Mouse (Mus musculus) kidney, embryonic 16.5 days (tissue): Measurements from ENCODE around the gene Gpbar1. TPM values are rescaled to one million over a fixed set of nuclear protein-coding genes. Genes with fewer than 3 reads are reported as not detected.
A peak's percentile ranks its signal among the peaks of the same experiment; 100 is the strongest.

Source experiments
- ATAC-seq: fragments of 200-750 bp; cut with Nextera tagmentation; 2 replicates; pipeline ENCODE4 v1.8.0; 2017; ENCODE audit warnings: moderate TSS enrichment; ENCODE audit not compliant: low FRiP score, low TSS enrichment
- H3K27ac ChIP-seq: fragments of 300-500 bp; sonication (generic); 2 replicates; pipeline ENCODE4 v1.5.1; 2014; ENCODE audit warnings: low read length
- H3K27me3 ChIP-seq: fragments of 300-500 bp; sonication (generic); 2 replicates; pipeline ENCODE4 v1.6.1; 2014; ENCODE audit warnings: low read length, control low read depth, mixed read lengths; ENCODE audit not compliant: insufficient read depth
- H3K36me3 ChIP-seq: fragments of 300-500 bp; sonication (generic); 2 replicates; pipeline ENCODE4 v1.6.1; 2014; ENCODE audit warnings: low read length, control low read depth, mixed read lengths; ENCODE audit not compliant: insufficient read depth
- H3K4me1 ChIP-seq: fragments of 300-500 bp; sonication (generic); 2 replicates; pipeline ENCODE4 v1.6.1; 2014; ENCODE audit warnings: low read length, control low read depth, mixed read lengths; ENCODE audit not compliant: insufficient read depth
- H3K4me2 ChIP-seq: fragments of 300-500 bp; sonication (generic); replicated peaks from 2 replicates; pipeline ENCODE4 v1.6.1; 2014; ENCODE audit warnings: low read depth, low read length
- H3K4me3 ChIP-seq: fragments of 300-500 bp; sonication (generic); 2 replicates; pipeline ENCODE4 v1.5.1; 2014; ENCODE audit warnings: mild to moderate bottlenecking, low read length
- H3K9ac ChIP-seq: fragments of 300-500 bp; sonication (generic); replicated peaks from 2 replicates; pipeline ENCODE4 v1.6.1; 2014; ENCODE audit warnings: low read length
- H3K9me3 ChIP-seq: fragments of 300-500 bp; sonication (generic); 2 replicates; pipeline ENCODE4 v1.6.1; 2016; ENCODE audit warnings: low read length, control low read depth
- WGBS: fragments of 180-500 bp; shearing (Covaris S2); extraction: QIAGEN DNeasy Blood & Tissue Kit; methylation state at CpG from one replicate; pipeline ENCODE4 v1.1.7; 2014; 5-methylcytosine and 5-hydroxymethylcytosine counted together
- polyA plus RNA-seq: library from polyadenylated mRNA; unstranded; fragments of >200 nt; fragmentation: Nextera tagmentation; extraction: Ambion mirVana; gene quantifications from 2 replicates; pipeline ENCODE4 v1.2.1, GENCODE M21; 2015

The Gpbar1 gene
- polyA plus RNA-seq, result 1.6 and 1.9 TPM in 2 replicates

DNA sequence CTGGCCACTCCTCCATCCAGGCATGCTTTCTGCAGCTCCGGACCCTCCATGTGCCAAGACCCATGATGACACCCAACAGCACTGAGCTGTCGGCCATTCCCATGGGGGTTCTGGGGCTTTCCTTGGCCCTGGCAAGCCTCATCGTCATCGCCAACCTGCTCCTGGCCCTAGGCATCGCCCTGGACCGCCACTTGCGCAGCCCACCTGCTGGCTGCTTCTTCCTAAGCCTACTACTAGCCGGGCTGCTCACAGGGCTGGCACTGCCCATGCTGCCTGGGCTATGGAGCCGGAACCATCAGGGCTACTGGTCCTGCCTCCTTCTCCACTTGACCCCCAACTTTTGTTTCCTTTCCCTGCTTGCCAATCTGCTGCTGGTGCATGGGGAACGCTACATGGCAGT lies at the start of gene Gpbar1:
TSS of gene Gpbar1 (plus strand) at position 13 of the 400 bp plus-strand sequence.
- Histone ChIP-seq H3K4me2 (no peak within 1 kb of the TSS), H3K9me3 (no peaks in the 10 kb centered on the region), H3K9ac (no peak within 1 kb of the TSS), H3K36me3 (peaks cover 50% of the 10 kb centered on the region), H3K4me3 (no peak within 1 kb of the TSS), H3K27ac (no peak within 1 kb of the TSS; the same call in 1 of the 2 replicates), H3K4me1 (peaks cover 44% of the 10 kb centered on the region), H3K27me3 (no peaks in the 10 kb centered on the region)
- ATAC-seq, result no peak
- 88% methylated on average over 10 of the region's 10 CpGs for WGBS

DNA sequence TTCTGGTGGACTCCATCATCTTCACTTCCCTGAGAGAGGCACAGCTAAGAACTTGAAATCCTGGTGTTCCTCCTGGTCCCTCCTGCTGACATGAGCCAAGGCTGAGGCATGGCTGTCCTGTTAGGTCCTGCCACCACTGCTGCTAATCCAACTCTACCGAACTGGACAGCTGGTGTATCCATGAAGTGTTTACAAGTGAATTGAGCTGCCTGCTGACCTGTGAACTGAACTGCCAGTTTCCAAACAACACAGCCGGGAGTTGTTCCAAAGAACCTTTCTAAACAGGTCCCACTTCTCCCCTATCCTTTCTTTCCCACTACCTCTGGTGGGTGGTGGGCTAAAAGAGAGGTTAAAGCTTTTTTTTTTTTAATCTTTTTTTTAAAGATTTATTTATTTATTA lies 48.4 kb upstream of the Gpbar1 start:
- H3K4me1 ChIP-seq, result no peaks in the 10 kb centered on the region
- 61% methylated on average over 2 of the region's 2 CpGs for WGBS
- no peaks in the 10 kb centered on the region for H3K9me3 ChIP-seq
- H3K27me3 ChIP-seq, result no peaks in the 10 kb centered on the region
- ATAC-seq, result no peak
- H3K4me3 ChIP-seq, result no peak overlapping the region
- no peak overlapping the region for H3K9ac ChIP-seq
- H3K27ac ChIP-seq, result no peak overlapping the region
- no peaks in the 10 kb centered on the region for H3K36me3 ChIP-seq
- no peak overlapping the region for H3K4me2 ChIP-seq

DNA sequence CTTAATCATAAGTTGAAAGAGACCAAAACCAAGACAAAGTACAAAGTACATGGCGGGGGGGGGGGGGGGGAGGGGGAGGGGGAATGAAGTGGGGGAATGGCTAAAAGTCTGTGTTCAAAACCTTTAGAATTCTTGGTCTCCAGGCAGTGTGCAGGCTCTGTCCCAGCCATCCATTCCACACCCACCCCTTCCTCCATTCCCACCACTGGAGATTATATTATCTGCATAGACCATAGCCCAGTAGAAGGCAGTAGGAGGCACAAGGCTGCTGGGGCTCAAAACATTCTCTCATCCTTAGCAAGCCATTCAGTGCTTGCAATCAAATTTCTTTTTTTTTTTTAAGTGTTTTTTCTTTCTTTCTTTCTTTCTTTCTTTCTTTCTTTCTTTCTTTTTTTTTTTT lies 47.4 kb upstream of the Gpbar1 start:
- no peak for ATAC-seq
- 40% methylated on average over 1 of the region's 1 CpGs for WGBS
- H3K9ac ChIP-seq, result no peak overlapping the region
- no peak overlapping the region for H3K4me2 ChIP-seq
- H3K27me3 ChIP-seq, result no peaks in the 10 kb centered on the region
- H3K27ac ChIP-seq, result no peak overlapping the region
- H3K9me3 ChIP-seq, result no peaks in the 10 kb centered on the region
- no peak overlapping the region for H3K4me3 ChIP-seq
- H3K36me3 ChIP-seq, result no peaks in the 10 kb centered on the region
- H3K4me1 ChIP-seq, result no peaks in the 10 kb centered on the region

DNA sequence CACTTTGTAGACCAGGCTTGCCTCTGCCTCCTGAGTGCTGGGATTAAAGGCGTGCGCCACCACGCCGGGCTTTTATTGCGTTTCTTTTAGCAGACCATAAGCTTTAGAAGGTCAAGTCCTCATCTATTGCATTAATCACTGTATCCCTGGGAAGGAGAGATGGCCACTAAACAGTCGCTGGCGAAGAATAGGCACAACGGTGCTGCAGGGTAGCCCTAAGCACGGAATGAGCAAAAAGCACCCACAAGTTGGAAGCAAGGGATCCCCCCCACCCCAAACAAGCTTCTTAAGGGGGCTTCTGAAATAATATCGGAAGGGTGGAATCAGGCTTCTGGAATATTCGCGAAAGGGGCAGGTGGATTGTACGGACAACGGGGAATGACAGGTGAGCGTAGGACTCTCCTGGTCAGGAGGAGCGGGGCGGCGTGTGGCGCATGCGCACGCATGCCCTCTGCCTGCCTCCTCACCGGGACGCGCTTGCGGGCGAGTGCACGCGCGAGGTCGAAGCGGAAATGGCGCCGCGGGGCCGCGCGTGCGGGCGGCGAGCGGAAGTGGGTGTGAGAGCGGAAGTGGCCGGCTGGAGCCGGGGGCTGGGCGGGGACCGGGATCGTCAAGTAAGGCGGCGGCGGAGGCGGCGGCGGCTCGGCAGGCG lies 42.3 kb upstream of the Gpbar1 start, which contains the start of gene Arpc2:
TSS of gene Arpc2 (plus strand) at position 147 of the 652 bp plus-strand sequence.
- H3K4me2 ChIP-seq, result peak within 1 kb of the TSS; percentile 87
- peak within 1 kb of the TSS; percentile 100 for H3K4me3 ChIP-seq
- peak within 1 kb of the TSS; percentile 92 for H3K27ac ChIP-seq
- no peaks in the 10 kb centered on the region for H3K9me3 ChIP-seq
- H3K27me3 ChIP-seq, result no peaks in the 10 kb centered on the region
- H3K4me1 ChIP-seq, result peaks cover 35% of the 10 kb centered on the region
- WGBS, result 1% methylated on average over 52 of the region's 55 CpGs
- H3K9ac ChIP-seq, result peak within 1 kb of the TSS; percentile 98
- no peaks in the 10 kb centered on the region for H3K36me3 ChIP-seq
- peak; percentile 93 for ATAC-seq

DNA sequence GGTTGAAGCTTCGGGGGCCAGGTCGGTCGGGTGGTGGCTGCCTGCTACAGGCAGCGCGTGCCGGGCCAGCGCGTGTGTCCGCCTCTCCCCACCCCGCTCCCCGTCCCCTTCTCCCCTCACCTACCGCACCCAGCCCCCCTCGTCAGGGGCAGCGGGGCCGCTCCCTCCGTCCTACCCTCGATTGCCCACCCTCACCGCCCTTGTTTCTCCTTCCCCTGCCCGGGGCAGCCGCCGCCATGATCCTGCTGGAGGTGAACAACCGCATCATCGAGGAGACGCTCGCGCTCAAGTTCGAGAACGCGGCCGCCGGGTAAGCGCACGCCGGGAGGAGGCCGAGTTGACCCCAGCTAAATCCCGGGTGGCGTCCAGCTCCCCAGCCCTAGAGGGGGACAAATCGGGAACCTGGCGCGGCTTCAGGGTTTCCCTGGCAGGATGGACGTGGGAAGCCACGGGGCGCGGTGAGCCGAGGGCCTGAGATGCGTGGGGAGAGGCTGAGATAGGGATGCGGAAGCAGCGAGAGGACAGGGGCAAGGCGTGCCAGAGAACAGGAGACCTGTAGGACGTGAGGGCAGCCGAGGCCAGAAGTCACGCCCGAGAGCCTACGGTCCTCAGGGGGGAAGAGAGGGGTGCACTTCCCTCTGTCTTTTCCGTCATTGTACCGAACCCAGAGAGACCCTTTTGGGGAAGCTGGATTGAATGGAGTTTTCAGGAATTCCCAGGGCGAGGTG lies 41.6 kb upstream of the Gpbar1 start:
- Histone ChIP-seq H3K9me3 (no peaks in the 10 kb centered on the region), H3K9ac (peak overlapping the region; percentile 98), H3K27me3 (no peaks in the 10 kb centered on the region), H3K4me1 (peaks cover 37% of the 10 kb centered on the region), H3K4me2 (peak overlapping the region; percentile 87), H3K36me3 (no peaks in the 10 kb centered on the region), H3K4me3 (peak overlapping the region; percentile 100), H3K27ac (peak overlapping the region; percentile 92)
- ATAC-seq, result peak; percentile 50
- 0% methylated on average over 50 of the region's 57 CpGs for WGBS

DNA sequence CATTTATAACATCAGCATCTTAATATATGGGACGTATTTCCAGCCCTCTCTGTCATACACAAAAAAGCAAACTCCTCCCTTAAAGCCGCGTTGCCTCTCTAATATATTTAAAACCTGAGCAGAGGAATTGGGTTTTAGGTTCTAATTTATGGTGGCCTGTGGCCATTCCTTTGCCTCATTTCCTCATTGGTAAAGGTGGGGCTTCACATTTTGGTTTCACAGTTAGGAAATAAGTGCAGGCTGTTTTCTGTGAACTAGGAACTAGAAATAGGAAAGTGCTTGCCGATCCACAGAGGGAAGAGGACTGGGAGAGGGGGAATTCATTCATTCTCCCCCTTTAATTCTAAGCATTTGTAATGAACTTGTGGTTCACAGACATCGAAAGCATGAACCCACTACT lies 40.7 kb upstream of the Gpbar1 start:
- H3K4me2 ChIP-seq, result peak overlapping the region; percentile 87
- H3K9me3 ChIP-seq, result no peaks in the 10 kb centered on the region
- 17% methylated on average over 5 of the region's 5 CpGs for WGBS
- H3K27ac ChIP-seq, result 0 out of 2 replicates have a peak overlapping the region, but pooled peaks have one; percentile 20
- H3K9ac ChIP-seq, result peak overlapping the region; percentile 98
- no peaks in the 10 kb centered on the region for H3K36me3 ChIP-seq
- no peak for ATAC-seq
- peak overlapping the region; percentile 100 for H3K4me3 ChIP-seq
- no peaks in the 10 kb centered on the region for H3K27me3 ChIP-seq
- H3K4me1 ChIP-seq, result peaks cover 37% of the 10 kb centered on the region

DNA sequence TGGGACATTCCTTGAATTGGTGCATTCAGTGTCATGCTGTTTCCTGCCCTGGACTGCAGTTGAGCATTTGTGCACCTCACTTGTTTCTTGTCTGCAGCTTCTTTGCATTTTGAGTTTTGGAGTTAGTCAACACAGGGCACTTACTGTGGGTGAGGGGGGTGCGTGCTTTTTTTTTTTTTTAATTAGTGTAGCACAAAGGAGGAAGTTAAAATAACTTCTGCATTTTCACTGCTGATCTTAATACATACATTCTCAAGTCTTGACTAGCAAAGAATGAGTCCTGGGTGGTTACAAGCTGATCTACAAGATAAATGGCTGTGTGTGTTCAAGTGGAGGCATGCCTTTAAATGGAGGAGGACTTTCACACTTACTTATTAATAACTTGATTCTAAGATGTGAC lies 40.2 kb upstream of the Gpbar1 start:
- WGBS, result 67% methylated on average over 1 of the region's 1 CpGs
- H3K9ac ChIP-seq, result peak overlapping the region; percentile 98
- H3K9me3 ChIP-seq, result no peaks in the 10 kb centered on the region
- H3K27ac ChIP-seq, result no peak overlapping the region
- no peak for ATAC-seq
- no peaks in the 10 kb centered on the region for H3K27me3 ChIP-seq
- H3K4me3 ChIP-seq, result peak overlapping the region; percentile 100
- H3K36me3 ChIP-seq, result no peaks in the 10 kb centered on the region
- H3K4me1 ChIP-seq, result peaks cover 40% of the 10 kb centered on the region
- H3K4me2 ChIP-seq, result peak overlapping the region; percentile 87

DNA sequence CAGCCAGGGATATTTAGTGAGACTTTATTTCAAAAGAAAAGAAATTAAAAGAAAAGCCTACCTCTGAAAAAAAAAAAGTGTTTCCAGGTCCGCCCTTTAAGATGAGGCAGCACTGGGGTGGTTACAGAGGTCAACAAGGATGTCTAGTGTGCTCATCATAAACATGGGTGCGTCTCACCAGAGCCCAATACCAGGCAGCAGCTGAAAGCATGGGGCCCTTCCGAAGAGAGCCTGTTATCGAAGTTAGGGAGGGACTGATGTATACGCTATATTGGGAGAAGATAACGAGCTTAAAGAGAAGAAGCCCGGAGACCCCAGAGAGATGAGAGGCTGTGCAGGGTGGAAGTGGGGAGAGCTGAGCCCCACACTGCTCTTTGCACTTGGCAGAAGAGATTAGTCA lies 39.2 kb upstream of the Gpbar1 start:
- 65% methylated on average over 7 of the region's 7 CpGs for WGBS
- H3K9me3 ChIP-seq, result no peaks in the 10 kb centered on the region
- H3K27ac ChIP-seq, result no peak overlapping the region
- peak overlapping the region; percentile 7 for H3K4me3 ChIP-seq
- H3K4me1 ChIP-seq, result peaks cover 48% of the 10 kb centered on the region
- H3K4me2 ChIP-seq, result peak overlapping the region; percentile 87
- H3K9ac ChIP-seq, result peak overlapping the region; percentile 45; the same call in 1 of the 2 replicates
- H3K27me3 ChIP-seq, result no peaks in the 10 kb centered on the region
- H3K36me3 ChIP-seq, result no peaks in the 10 kb centered on the region
- no peak for ATAC-seq

DNA sequence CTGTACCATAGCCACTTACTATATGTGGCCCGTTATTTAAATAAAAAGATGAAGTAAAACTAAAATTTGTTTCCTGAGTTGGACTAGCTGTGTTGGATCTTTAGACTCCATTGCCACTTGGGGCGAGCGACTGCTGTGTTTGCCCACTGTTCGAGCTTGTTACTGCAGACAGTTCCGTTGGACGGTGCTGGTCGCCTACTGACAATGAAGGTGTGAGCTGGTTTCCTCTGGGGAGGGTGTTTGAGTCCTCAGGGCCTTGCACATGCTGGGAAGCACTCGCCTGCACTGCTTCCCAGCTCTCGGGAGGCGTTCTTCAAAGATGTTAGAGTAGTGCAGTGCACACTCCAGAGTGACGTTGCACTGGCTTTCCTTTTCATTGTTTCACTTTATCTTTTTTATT lies 38.7 kb upstream of the Gpbar1 start:
- no peak overlapping the region for H3K27ac ChIP-seq
- no peaks in the 10 kb centered on the region for H3K9me3 ChIP-seq
- H3K4me2 ChIP-seq, result peak overlapping the region; percentile 87
- peak overlapping the region; percentile 46 for H3K9ac ChIP-seq
- ATAC-seq, result no peak
- H3K27me3 ChIP-seq, result no peaks in the 10 kb centered on the region
- H3K36me3 ChIP-seq, result no peaks in the 10 kb centered on the region
- H3K4me1 ChIP-seq, result peaks cover 49% of the 10 kb centered on the region
- peak overlapping the region; percentile 7; the same call in 1 of the 2 replicates for H3K4me3 ChIP-seq
- 52% methylated on average over 11 of the region's 11 CpGs for WGBS

DNA sequence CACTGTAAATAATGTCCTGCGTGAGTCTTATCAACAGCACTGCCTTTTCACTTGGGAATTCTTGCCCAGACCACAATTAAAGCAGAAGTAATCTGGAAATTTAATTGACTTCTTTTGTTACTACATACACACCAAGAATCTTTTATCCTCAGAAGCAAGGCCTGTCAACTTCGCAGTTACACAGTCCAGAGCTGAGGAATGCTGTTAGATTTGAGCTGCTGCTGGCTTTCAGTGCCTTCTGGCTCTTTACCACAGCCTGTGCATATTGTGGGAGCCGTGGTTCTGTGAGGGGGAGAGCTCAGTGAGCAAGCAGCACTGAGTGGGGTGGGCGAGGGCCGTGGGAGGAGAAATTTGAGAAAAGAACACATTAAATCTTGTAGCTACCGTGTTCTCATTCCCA lies 38.0 kb upstream of the Gpbar1 start:
- ATAC-seq, result no peak; the same call in 1 of the 2 replicates
- H3K27ac ChIP-seq, result peak overlapping the region; percentile 68
- no peaks in the 10 kb centered on the region for H3K27me3 ChIP-seq
- no peaks in the 10 kb centered on the region for H3K36me3 ChIP-seq
- H3K9ac ChIP-seq, result peak overlapping the region; percentile 55; the same call in 1 of the 2 replicates
- no peaks in the 10 kb centered on the region for H3K9me3 ChIP-seq
- H3K4me2 ChIP-seq, result peak overlapping the region; percentile 27; the same call in 1 of the 2 replicates
- WGBS, result 15% methylated on average over 6 of the region's 6 CpGs
- 0 out of 2 replicates have a peak overlapping the region, but pooled peaks have one; percentile 3 for H3K4me3 ChIP-seq
- peaks cover 53% of the 10 kb centered on the region for H3K4me1 ChIP-seq
